Mouse (Mus musculus) brain, embryonic 18.5 days (tissue): Measurements from ENCODE around the gene Fbxl15.

ENCODE experiments used
- DNase-seq: peaks from one replicate; pipeline ENCODE4 v3.0.0-alpha.2; 2012; ENCODE audit warnings: low read depth, low spot score

The Fbxl15 gene

DNA sequence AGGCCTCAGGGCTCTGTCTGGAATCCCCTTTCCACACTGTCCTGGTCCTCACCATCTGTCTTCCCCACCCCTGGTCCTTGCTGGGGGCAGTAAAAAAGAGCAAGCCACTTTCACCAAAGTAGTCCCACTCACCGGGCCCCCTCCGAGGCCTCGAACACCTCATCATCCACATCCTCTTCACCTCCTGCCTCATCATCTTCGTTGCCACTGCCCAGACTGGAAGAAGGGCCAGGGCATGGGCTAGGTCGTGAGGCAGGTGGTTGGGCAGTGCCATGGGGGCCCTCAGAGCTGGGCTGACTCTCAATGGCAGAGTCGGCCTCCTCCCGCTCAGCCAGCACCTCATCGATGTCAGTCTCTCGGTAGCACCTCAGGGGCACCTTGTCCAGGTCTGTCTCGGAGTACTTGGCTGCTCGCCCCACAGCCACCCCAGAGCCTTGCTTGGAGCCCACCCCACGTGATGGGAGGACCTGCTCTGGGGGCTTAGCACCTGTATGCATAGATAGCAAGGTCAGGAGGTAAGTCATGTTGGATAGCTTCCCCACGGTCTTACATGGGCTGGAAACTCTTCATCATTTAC lies 4.9 kb upstream of the Fbxl15 start:
- no peak for DNase-seq

DNA sequence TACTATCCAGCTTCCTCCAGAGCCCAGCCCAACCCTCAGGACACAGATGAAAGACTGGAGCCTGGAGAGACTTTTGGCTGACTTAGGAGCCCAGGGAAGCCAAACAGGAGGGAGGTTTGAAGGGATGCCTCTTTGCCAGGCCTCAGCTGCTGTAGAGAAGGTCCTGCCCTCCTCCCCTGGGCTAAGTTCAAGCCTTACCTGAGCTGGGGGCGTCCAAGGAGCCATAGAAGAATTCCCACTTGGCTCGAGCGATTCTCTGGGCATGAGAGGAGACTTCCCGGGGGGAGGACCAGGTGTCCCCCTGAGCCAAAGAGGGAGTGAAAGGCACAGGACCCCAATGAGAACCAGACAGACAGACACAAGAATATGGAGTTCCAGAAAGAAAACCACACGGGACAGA lies 4.3 kb upstream of the Fbxl15 start:
- DNase-seq = no peak

DNA sequence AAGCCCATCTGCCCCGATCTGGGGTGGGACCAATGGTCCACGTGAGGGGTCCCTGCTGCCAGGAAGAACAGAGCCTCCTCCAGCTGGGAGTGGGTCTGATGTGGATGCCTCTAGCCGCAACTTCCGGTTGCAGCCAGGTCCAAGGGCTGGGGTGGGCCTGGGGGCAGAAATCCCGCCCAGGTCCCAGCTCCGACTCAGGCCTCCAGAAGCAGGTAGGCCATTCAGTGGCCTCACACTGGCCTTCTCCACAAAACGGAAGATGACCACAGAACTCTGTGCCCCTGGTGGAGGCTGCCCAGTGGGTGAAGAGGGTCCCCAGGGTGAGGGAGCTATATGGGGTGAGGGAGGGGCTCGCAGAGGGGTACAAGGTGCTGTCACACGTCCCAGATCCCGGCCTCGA lies 3.6 kb upstream of the Fbxl15 start:
- no peak for DNase-seq

DNA sequence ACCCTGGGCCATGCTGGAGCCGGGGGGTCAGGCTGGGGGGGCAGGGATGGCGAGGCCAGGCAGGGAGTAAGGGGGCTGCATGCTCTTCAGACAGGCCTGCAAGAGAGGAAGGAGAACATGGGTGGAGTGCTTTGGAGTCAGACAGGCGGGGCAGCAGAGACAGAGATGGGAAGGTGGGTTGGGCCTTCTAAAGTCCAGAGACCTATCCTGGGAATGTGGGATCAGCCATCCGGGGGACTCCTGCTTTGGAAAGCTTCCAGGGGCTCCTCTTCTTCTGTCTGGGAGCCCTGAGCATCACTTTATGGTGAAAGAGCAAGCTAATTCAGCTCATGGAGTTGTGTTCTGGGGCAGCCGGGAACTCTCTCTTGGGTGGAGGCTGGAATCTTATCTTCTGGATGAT lies 3.1 kb upstream of the Fbxl15 start:
- no peak for DNase-seq

DNA sequence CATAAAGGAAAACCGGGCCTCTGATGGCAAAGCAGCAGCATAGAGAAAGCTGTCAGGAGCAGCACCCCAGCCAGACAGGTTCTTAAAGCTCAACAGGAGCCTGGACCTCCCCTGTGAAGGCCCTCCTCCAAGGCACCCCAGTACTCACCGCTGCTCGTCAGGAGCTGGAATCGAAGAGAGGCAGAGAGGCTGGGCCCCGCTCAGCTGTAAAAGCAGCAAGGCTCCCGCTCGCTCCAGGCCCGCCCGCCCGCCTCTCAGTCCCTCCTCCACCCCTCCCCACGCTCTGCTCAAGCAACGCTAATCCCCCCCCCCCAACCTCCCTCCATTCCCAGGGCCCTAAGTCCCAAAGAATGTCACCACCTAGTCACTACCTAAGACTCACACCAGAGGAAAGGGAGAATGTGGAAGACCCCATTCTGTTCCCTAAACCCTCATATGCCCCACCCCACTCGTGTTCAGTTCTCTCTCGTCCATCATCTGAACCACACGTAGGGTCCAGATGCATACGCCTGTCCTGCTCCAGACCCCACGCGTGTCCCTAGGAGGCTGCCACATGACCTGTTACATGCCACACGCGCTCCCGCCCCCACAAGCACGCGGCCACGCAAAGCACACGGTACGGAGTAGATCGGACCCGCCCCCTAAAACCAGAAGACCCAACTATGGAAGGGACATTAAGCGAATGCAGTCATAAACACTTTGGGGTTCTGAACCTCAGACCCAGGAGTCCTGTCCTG lies 1.8 kb upstream of the Fbxl15 start:
- no peak for DNase-seq

DNA sequence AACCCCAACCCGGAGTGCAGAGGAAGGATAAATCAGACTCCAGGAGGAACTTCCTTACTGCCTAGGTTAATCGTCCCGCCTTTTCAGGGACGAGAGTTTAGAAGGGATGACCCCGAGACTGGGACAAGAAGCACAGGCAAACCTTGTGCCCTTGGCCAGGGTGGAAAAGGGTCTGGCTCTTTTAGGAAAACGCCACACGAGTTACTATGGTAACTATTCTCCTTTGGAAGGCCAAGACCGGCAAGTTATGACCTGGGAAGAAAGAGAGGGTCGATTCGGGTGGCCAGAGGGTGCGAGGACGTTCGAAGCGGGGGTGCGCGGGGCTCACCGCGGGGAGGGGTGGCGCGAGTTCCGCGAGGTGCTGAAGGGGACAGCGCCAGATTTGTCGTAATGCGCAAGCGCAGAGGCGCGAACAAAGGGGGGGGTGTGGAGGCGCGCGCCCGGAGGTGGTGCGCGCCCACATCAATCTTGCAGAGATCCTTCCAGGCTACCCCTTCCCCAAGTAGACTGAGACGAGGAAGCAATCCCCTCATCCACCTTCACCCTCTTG lies 1.2 kb upstream of the Fbxl15 start, which contains the start of gene Psd:
Gene Psd, minus strand, starts transcription at position 401 of the 550 bp plus-strand sequence.
- DNase-seq = no peak

DNA sequence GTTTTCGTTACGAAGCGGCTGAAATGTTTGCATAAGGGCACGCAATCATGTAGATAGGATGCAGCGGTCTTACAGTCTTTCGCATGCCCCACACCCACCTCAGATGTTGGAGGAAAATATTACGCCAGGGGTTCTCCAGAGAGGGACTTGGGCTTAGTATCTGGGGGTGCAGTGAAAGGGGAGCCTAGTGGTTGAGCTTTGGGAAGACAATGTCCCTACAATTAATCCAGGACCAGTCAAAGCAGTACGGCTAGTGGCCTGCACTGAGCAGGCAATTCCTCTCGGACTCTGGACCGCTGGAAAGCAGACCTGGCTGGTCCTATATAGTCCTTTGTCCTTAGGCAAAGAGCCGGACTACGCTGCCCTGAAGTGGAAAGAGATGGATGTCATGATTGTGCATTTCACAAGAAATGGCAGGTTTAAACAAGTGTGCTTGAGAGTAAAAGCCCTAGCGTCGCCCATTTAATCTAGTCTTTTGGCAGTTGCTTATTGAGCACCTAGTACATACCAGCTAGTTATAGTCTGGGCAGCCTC lies 386 bp upstream of the Fbxl15 start:
- no peak for DNase-seq

DNA sequence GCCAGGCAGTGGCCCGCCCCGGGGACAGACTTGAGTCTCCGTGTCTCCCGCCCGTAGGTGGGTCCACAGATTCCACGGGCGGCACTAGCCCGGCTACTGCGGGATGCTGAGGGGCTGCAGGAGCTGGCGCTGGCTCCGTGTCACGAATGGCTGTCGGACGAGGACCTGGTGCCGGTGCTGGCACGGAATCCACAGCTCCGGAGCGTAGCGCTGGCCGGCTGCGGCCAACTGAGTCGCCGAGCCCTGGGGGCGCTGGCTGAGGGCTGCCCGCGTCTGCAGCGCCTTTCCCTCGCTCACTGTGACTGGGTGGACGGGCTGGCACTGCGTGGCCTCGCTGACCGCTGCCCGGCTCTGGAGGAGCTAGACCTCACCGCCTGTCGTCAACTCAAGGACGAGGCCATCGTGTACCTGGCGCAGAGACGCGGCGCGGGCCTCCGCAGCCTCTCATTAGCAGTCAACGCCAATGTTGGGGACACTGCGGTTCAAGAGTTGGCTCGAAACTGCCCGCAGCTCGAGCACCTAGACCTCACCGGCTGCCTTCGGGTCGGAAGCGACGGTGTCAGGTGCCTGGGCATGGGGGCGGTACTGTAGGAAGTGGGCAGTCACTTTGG lies 1.2 kb downstream of the Fbxl15 start:
- no peak for DNase-seq

DNA sequence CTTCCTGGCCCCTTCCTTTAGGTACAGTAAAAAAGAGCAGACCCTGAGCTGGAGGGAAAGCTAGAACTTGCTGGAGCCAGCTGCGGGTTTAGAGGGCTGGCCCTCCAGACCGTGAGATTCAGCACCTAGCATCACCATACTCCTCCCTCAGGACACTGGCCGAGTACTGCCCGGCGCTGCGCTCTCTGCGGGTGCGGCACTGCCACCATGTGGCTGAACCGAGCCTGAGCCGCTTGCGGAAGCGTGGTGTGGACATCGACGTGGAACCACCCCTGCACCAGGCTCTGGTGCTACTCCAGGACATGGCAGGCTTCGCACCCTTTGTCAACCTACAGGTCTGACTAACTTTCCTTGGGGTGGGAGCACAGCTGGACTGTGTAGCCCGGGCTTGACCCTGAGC lies 2.0 kb downstream of the Fbxl15 start:
- DNase-seq = no peak

DNA sequence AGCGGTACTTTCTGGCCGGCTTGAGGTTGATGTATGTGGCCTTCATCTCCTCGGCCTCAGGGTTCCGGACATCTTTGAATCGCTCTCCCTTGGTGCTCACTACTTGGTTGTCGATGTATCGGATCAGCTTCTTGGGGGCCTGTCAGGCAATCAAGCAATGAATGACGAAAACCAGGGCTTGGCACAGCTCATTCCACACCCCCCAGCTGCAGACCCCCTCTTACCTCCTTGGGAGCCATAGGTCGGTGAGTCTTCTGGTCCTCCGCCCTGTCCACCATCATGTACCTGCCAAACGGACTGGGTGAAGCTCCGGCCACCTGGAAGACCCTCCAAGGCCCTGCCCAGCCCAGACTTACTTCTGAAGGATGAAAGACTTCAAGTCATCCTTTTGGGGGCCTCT lies 2.7 kb downstream of the Fbxl15 start:
- DNase-seq = no peak

DNA sequence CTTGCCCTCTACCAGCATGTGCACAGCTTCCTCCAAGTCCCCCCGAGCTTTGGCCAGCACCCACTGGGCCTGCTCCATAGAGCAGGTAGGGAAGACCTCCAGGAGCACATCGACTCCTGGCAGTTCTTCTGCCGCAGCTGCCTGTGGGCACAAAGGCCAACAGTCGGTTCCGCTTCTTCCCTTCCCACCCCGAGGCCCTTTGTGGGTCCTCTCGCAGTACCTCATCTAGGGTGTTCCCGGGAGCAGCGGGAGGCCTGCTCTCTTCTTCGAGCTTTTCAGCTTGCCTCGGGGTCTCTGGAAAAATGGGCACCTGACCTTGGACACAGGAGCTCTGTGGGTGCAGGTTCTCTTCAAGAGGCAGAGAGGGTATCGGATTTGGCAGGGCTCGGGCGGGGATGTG lies 3.3 kb downstream of the Fbxl15 start:
- DNase-seq = no peak

DNA sequence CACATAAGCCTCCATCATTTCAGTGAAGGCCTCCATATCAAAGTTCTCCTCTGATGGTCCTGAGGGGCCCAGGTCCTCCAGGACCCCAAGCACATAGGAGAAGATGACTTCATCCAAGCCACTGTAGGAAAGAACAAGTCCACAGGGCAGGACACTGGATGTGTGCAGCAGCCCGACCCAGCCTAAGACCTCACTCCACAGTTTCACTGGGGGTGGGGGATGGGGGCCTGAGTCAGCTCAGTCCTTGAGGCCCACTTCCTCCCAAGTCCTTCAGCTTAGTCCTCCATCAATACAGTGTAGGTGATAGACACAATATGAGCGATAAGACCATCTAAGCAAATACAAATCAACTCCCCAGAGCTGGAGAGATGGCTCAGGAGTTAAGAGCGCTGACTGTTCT lies 4.0 kb downstream of the Fbxl15 start:
- no peak for DNase-seq

DNA sequence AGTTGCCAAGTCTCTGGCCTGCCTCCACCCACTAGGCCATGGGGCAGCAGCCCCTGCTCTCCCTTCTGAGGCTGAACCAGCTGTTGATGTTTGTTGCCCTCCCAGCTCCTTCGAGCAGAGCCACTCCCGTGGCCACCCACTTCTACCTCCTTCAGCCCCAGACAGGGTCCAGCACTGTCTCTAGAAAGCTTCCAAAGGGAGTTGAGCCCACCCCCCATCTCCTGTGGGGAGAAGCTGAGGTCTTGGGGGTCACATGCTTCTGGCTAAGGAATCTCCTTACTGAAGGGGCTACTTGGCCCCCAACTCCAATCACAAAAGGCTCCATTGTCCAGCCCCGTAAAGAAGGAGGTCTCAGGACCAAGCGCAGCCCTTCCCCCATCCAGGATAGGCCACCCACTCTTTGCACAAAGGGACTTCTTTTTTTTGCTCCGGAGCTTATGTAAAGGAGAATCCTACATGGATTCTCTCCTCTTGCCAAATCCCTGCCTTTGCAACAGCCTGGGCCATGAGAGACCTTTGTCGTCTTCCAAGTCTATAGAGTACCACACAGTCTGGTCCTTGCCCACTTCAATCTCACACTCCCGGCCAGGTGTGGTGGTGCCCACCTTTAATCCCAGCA lies 4.8 kb downstream of the Fbxl15 start:
- no peak for DNase-seq

DNA sequence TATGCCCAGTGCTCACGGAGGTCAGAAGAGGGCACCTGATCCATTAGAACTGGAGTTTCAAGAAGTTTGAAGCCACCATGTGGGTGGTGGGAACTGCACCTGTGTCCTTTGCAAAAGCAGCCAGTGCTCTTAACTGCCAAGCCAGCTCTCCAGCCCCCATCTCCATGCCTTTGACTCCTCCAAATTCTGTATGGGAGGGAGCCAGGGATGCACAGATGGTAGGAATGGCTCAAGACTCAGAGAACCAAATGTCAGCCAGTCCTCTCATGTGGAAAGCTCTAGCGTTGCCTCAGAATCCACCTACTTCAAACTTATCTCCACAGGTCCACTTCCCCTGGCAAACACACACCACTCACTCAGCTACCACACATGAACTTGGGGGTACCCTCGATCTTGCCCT lies 5.9 kb downstream of the Fbxl15 start:
- no peak for DNase-seq

DNA sequence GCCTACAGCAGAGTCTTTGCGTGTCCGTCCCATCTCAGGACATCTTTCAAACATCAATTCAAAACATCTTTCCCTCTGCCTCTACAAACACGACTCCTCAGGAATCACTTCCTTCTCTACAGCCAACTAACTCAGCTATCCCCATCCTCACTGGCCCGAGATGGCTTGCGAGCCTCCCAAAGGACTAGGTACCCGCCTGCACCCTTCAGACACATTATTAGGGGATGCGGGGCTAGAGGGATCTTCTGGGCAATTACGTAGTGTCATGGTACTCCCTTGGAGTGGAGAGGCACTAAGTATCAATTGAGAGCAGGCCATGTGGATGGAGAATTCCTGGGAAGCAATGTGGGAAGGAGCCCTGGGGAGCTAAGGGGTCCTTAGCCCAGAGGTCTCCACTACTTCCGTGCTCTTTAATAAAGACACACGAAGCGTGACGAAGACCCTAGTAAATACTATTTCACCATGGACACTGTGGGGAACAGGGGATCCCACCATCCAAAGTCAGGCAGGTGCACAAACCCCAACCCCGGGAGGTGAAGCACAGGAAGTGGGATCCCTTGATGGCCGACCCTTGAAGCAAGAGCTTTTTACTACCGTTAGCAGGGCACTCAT lies 9.8 kb downstream of the Fbxl15 start:
- no peak for DNase-seq

DNA sequence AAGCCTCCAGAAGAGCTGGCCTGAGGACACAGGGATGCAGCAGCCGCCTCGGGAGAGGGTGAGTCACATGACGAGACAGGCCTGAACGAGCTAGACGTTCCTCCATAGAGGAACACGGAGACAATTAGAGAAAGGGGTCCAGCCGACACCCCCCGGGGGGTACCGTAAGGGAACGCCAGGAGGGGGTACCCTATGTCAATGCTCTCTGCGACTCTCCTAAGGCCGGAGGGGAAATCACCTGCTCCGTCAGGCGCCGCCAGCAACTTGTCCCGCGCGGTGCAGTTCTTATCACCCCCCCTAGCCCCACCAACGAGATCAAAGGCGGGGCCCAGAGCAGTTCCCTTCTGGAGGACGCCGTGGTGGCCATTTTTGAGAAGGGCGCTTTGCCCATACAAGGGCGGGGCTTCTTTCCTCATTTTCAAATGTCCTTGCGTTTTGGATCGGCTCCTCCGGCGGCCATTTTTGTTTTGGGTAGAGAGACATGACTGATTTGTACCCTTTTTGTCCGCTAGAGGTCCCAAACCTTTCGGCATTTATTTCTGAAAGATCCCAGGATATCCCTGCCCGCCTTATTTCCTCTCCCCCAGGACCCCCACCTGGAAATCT lies 10.4 kb downstream of the Fbxl15 start, which contains the start of gene Cuedc2:
Gene Cuedc2, minus strand, starts transcription at position 372 of the 606 bp plus-strand sequence.
- peak; percentile 93 for DNase-seq

DNA sequence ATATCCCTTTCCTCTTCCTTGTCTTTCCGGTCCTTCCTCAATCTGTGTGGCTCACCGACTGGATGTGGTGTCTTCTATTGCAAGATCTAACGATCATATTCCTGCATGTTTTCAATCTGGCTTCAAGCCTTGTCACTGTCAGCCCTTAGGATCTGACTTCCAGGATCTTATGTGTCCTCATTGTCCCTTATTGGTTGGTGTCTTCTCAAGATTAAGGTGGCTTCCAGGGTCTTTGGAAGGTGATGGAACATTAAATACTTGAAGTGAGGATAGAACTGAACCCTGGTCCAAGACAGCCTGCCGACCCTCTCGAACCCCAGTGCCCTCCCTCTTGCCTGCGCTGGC lies 10.9 kb downstream of the Fbxl15 start:
- DNase-seq = no peak

DNA sequence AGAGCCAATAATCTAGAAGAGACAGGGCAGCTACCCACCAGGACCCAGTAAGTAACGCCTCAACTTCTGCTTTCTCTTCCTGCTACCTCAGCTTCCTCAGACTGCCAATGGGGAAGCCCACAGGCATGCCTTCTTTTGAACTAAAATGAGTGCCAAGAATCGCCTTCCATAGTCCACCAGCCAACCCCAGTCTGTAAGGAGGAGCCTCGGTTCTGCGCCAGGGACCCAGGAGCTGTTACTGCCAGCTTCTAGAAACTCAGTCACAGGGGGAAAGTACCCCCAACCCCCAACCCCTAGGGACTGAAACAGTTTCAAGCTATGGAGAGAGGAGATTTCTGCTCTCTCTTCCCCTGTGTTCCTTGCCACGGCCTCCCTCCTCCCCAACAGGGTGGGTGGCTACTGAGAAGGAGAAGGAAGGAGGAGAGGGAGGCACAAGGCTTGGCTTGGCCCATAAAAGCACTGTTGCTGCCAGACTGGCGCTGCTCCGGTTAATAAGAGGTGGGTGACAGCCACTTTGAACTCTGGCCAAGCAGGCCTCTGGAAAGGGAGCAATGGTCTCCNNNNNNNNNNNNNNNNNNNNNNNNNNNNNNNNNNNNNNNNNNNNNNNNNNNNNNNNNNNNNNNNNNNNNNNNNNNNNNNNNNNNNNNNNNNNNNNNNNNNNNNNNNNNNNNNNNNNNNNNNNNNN lies 11.4 kb downstream of the Fbxl15 start:
- no peak for DNase-seq

DNA sequence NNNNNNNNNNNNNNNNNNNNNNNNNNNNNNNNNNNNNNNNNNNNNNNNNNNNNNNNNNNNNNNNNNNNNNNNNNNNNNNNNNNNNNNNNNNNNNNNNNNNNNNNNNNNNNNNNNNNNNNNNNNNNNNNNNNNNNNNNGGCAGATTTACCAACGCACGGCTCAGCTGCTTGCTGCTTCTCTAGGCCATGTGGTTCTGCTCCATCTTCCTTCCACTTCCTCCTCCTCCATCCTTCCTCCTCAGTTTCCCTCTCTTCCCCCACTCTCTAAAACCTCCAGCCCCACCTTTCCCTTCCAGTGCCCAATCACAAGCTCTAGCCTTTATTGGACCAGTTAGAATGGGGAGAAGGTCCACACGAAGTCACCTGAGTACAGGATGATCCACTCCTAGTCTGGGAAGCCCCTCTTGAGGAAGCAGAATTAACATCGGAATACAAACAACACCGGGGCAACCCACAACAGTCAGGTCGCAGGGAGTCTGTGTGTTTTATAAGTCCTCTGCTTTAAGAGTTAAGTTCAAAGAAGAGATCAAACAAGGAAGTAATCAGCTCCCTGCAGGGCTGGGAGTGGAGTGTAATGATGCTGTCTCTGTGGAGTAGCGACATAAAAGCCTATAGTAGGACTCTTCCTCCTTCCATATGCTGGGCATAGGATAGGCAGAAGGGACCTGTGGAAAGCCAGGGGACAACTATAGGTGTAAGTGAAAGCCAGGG lies 16.9 kb downstream of the Fbxl15 start:
- no peak for DNase-seq

DNA sequence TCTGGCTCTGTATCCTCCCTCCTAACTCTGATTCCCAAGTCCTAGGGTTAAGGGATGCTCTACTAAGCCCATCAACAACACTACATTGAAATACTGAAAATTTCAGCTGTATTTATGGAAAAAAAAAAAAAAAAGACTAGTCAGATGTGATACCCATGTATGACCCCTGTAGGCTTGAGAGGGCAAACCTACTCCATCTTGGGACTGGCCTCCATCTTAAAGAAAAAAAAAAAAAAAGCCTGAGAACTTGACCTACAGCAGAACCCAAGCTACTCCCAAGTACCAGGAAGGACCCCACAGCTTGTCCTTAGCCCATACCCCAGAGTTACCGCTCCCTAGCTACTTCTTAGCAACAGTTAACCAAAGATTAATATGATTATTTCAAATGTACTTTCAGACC lies 19.2 kb downstream of the Fbxl15 start:
- no peak for DNase-seq
